In the genomic region with DNA sequence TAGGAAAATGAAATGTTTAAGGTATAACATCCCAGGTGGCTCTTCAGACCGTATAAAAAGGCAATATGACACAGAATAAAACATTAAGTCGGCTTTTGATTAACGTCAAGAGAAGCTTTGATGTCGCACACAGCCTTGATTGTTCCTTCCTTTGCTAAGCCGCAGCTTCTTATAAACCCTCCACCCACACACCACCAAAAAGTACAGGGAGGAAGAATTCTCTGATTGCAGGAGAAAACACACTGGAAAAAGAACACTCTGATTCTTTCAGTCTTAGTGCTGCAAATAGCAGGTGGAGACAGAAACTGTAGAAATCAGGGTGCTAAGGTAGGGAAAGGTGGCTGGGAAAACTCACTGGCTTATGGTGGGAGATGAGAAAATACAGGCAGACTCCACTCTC, we compare ENCODE assay signal across 5 mouse cellular contexts.
"Had no signal": no experiment of that assay in that cellular context is flagged by ENCODE, and none has a peak within 500 bp of the region (broad histone marks: within the 10 kb centered on the region; RNA-seq: fewer than 3 reads in every experiment).

No protein-coding gene starts in this region.

- DNase-seq: kidney, adult 8-10 months; kidney, postnatal 25 days; lung, adult 2 months; lung, postnatal 36 days; thymus, postnatal 36 days had no signal
